Mouse (Mus musculus): ENCODE results near the gene Asic5. TPM values are rescaled to one million over a fixed set of nuclear protein-coding genes. Genes with fewer than 3 reads are reported as not detected.

Gene Asic5
- polyA plus RNA-seq, 1 experiment = not detected

DNA sequence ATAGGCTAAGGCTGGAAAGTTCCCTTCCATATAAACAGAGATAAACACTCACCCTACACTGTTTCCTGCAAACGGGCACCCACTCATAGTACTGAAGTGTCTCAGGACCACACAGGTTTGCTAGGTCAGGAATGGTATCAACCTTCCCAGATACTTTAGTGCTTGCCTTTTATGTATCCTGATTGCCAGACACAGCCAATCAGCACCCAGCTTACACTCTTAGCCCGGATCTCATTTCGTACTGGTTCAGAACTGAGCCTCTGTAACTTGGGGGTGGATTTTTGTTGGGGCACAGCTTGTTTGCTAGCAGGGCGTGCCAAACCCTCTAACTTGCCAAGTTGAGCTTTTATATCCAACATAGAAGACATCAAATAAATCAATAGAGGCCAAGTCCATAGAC lies 6.5 kb upstream of the Asic5 start:
- Histone ChIP-seq H3K79me3 (ENCODE audit: low read depth) (peaks cover 2% of the 10 kb centered on the region), H3K27me3 (ENCODE audit: control insufficient read depth, insufficient read depth, insufficient read length) (peaks cover 4% of the 10 kb centered on the region), H3ac (ENCODE audit: control insufficient read depth, insufficient read length, low read depth) (no peak overlapping the region), H3K4me3 (ENCODE audit: insufficient read depth, poor library complexity, severe bottlenecking) (no peak overlapping the region), H3K36me3 (ENCODE audit: control insufficient read depth, insufficient read depth) (no peaks in the 10 kb centered on the region), H3K79me2 (ENCODE audit: control insufficient read depth, insufficient read depth) (no peaks in the 10 kb centered on the region)
- TF ChIP-seq FOSL1 (IDR thresholded peaks at IDR 0.05; ENCODE audit: insufficient read depth, low read length, poor library complexity, severe bottlenecking) = no peak

DNA sequence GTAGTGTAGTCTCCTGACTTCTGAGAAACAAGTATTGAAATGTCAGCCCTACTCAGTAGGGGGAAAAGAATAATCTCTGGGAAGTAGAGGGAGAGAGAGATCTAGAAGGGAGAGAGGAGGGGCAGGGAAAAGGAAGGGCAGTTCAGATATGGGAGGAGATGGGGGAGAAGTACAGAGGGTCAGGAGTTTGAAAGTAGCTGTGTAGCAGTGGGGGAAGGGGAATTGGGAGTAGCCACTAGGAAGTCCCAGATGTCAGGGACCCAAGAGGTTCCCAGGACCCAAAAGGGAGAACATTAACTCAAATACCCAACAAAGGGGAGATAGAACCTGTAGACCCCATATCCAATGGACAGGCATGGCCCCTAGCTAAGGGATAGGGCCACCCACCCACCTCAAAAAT lies 6.0 kb upstream of the Asic5 start, which contains the start of gene Tdo2:
Gene Tdo2, minus strand, starts transcription at position 101 of the 400 bp plus-strand sequence.
- TF ChIP-seq CTCF (IDR thresholded peaks at IDR 0.05; ENCODE audit: control insufficient read depth, insufficient read depth, insufficient read length) (no peak), FOSL1 (IDR thresholded peaks at IDR 0.05; ENCODE audit: insufficient read depth, low read length, poor library complexity, severe bottlenecking) (no peak), MYOG (IDR thresholded peaks at IDR 0.05; ENCODE audit: control insufficient read depth, extremely low read depth, insufficient read length) (no peak), USF1 (IDR thresholded peaks at IDR 0.05; ENCODE audit: low read depth) (no peak), MAX (IDR thresholded peaks at IDR 0.05) (no peak), MYOD1 (IDR thresholded peaks at IDR 0.05; ENCODE audit: control insufficient read depth, insufficient read length, low read depth) (no peak), CEBPB (IDR thresholded peaks at IDR 0.05; ENCODE audit: low read depth) (no peak)
- peaks cover 2% of the 10 kb centered on the region for H3K79me3 ChIP-seq (ENCODE audit: low read depth)
- no peaks in the 10 kb centered on the region for H3K79me2 ChIP-seq (ENCODE audit: control insufficient read depth, insufficient read depth)
- peaks cover 4% of the 10 kb centered on the region for H3K27me3 ChIP-seq (ENCODE audit: control insufficient read depth, insufficient read depth, insufficient read length)
- no peak within 1 kb of the TSS for H3ac ChIP-seq (ENCODE audit: control insufficient read depth, insufficient read length, low read depth)
- H3K4me3 ChIP-seq (ENCODE audit: insufficient read depth, poor library complexity, severe bottlenecking) = no peak within 1 kb of the TSS
- no peaks in the 10 kb centered on the region for H3K36me3 ChIP-seq (ENCODE audit: control insufficient read depth, insufficient read depth)

DNA sequence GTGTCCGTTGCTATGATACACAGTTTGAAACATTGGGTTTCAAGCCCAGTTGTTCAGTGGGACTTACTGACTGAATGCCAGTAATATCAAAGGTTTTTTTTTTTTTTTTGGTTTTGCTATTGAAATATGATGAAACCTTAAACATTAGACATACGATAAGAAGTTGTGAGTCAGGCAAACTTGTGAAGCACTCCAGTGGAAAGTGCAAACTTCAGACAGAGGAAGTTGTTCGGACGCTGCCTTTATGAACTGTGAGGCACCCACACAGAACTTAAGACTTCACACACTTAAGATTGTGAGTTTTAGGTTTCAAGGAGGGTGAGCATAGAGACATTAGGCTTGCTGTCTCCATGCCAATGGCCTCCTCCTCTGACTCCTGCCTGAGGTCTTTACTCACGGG lies 514 bp upstream of the Asic5 start:
- no peak overlapping the region for H3ac ChIP-seq (ENCODE audit: control insufficient read depth, insufficient read length, low read depth)
- H3K79me3 ChIP-seq (ENCODE audit: low read depth) = peaks cover 2% of the 10 kb centered on the region

DNA sequence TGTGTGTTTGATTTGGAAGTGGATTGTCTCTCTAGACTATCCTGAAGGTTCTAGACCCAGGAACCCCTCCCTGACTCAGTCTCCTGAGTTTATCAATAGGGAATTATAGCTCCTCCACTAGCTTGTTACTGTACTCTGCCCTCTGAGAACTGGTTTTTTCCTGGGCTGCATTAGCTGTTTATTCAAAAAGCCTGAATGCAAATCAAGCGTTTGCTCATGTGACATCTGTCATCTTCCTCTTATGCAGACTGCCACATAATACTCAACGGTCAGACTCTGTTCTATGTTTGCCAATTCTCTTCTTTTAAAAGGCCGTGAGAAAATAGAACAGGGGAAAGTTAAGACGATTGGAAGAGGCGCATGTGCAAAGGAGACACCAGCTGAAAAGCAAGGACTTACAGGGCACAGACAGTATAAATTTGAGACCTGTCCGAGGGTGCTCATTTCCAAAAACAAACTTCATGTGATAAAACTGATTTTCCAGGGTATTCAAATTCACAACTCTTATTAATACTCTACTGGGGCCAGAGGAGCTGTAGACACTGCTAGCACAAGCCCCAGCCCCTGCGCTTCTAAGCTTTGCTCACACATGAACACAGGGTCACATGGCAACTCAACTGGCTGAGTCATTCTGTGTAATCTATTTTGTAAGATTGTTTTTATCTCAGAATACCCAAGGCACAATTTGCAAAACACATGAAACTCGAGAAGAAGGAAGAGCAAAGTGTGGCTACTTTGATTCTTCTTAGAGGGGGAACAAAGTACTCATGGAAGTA lies 1.2 kb downstream of the Asic5 start:
- H3K27me3 ChIP-seq (ENCODE audit: control insufficient read depth, insufficient read depth, insufficient read length) = no peaks in the 10 kb centered on the region
- no peak overlapping the region for H3K4me3 ChIP-seq (ENCODE audit: insufficient read depth, poor library complexity, severe bottlenecking)
- H3K79me2 ChIP-seq (ENCODE audit: control insufficient read depth, insufficient read depth) = no peaks in the 10 kb centered on the region
- peak; percentile 24 for TF ChIP-seq USF1 (IDR thresholded peaks at IDR 0.05; ENCODE audit: low read depth)
- TF ChIP-seq MAX (IDR thresholded peaks at IDR 0.05) = no peak
- TF ChIP-seq MYOG (IDR thresholded peaks at IDR 0.05; ENCODE audit: control insufficient read depth, extremely low read depth, insufficient read length) = no peak
- TF ChIP-seq CEBPB (IDR thresholded peaks at IDR 0.05; ENCODE audit: low read depth) = no peak
- H3K36me3 ChIP-seq (ENCODE audit: control insufficient read depth, insufficient read depth) = no peaks in the 10 kb centered on the region
- no peak overlapping the region for H3ac ChIP-seq (ENCODE audit: control insufficient read depth, insufficient read length, low read depth)
- H3K79me3 ChIP-seq (ENCODE audit: low read depth) = peaks cover 2% of the 10 kb centered on the region

More for the DNA sequence above, 514 bp upstream of the Asic5 start:
- TF ChIP-seq CTCF (IDR thresholded peaks at IDR 0.05; ENCODE audit: control insufficient read depth, insufficient read depth, insufficient read length) = no peak
- no peak for TF ChIP-seq MYOD1 (IDR thresholded peaks at IDR 0.05; ENCODE audit: control insufficient read depth, insufficient read length, low read depth)
- no peak for TF ChIP-seq CEBPB (IDR thresholded peaks at IDR 0.05; ENCODE audit: low read depth)
- no peak for TF ChIP-seq MAX (IDR thresholded peaks at IDR 0.05)
- no peak for TF ChIP-seq USF1 (IDR thresholded peaks at IDR 0.05; ENCODE audit: low read depth)
- no peak for TF ChIP-seq MYOG (IDR thresholded peaks at IDR 0.05; ENCODE audit: control insufficient read depth, extremely low read depth, insufficient read length)
- Histone ChIP-seq H3K27me3 (ENCODE audit: control insufficient read depth, insufficient read depth, insufficient read length) (no peaks in the 10 kb centered on the region), H3K4me3 (ENCODE audit: insufficient read depth, poor library complexity, severe bottlenecking) (no peak overlapping the region), H3K36me3 (ENCODE audit: control insufficient read depth, insufficient read depth) (no peaks in the 10 kb centered on the region), H3K79me2 (ENCODE audit: control insufficient read depth, insufficient read depth) (no peaks in the 10 kb centered on the region)

- Histone ChIP-seq H3K27me3 (ENCODE audit: control insufficient read depth, insufficient read depth, insufficient read length) (no peaks in the 10 kb centered on the region), H3K79me3 (ENCODE audit: low read depth) (no peaks in the 10 kb centered on the region), H3K79me2 (ENCODE audit: control insufficient read depth, insufficient read depth) (no peaks in the 10 kb centered on the region), H3K4me3 (ENCODE audit: insufficient read depth, poor library complexity, severe bottlenecking) (no peak overlapping the region), H3ac (ENCODE audit: control insufficient read depth, insufficient read length, low read depth) (no peak overlapping the region), H3K36me3 (ENCODE audit: control insufficient read depth, insufficient read depth) (no peaks in the 10 kb centered on the region)
- TF ChIP-seq MYOD1 (IDR thresholded peaks at IDR 0.05; ENCODE audit: control insufficient read depth, insufficient read length, low read depth) (no peak), CEBPB (IDR thresholded peaks at IDR 0.05; ENCODE audit: low read depth) (no peak), MAX (IDR thresholded peaks at IDR 0.05) (no peak), FOSL1 (IDR thresholded peaks at IDR 0.05; ENCODE audit: insufficient read depth, low read length, poor library complexity, severe bottlenecking) (no peak), USF1 (IDR thresholded peaks at IDR 0.05; ENCODE audit: low read depth) (no peak)
Measured at GRCm38 (mm10) chr3:81985100-81985499, 3.0 kb downstream of the Asic5 start.

DNA sequence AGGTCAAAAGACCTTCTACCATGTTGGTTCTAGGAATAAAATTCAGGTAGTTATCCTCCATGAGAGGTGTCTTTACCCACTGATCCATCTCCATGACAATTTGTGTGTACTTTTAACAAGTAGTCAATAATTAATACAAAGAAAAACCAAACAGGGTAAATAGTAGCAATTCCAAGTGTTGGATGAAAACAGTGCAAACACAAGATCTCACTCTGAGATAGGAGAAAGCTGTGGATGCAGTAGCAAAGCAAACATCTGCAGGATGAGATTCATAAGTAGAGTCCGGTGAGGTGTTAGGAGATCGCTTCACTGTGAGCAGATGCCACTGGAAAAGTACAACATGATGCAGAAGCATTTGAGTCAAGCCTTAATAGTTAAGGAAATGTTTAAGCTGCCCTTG lies 4.0 kb downstream of the Asic5 start:
- H3K79me2 ChIP-seq (ENCODE audit: control insufficient read depth, insufficient read depth) = no peaks in the 10 kb centered on the region
- H3K79me3 ChIP-seq (ENCODE audit: low read depth) = no peaks in the 10 kb centered on the region
- H3ac ChIP-seq (ENCODE audit: control insufficient read depth, insufficient read length, low read depth) = no peak overlapping the region
- no peak overlapping the region for H3K4me3 ChIP-seq (ENCODE audit: insufficient read depth, poor library complexity, severe bottlenecking)
- H3K27me3 ChIP-seq (ENCODE audit: control insufficient read depth, insufficient read depth, insufficient read length) = no peaks in the 10 kb centered on the region
- H3K36me3 ChIP-seq (ENCODE audit: control insufficient read depth, insufficient read depth) = no peaks in the 10 kb centered on the region
- no peak for TF ChIP-seq MYOD1 (IDR thresholded peaks at IDR 0.05; ENCODE audit: control insufficient read depth, insufficient read length, low read depth)
- TF ChIP-seq CEBPB (IDR thresholded peaks at IDR 0.05; ENCODE audit: low read depth) = no peak
- no peak for TF ChIP-seq MAX (IDR thresholded peaks at IDR 0.05)
- no peak for TF ChIP-seq FOSL1 (IDR thresholded peaks at IDR 0.05; ENCODE audit: insufficient read depth, low read length, poor library complexity, severe bottlenecking)
- no peak for TF ChIP-seq CTCF (IDR thresholded peaks at IDR 0.05; ENCODE audit: control insufficient read depth, insufficient read depth, insufficient read length)
- TF ChIP-seq MYOG (IDR thresholded peaks at IDR 0.05; ENCODE audit: control insufficient read depth, extremely low read depth, insufficient read length) = no peak
- TF ChIP-seq USF1 (IDR thresholded peaks at IDR 0.05; ENCODE audit: low read depth) = no peak
